Mouse (Mus musculus): ENCODE data around the gene Agk. TPM values are rescaled to one million over a fixed set of nuclear protein-coding genes. Genes with fewer than 3 reads are reported as not detected.

Gene Agk
- polyA plus RNA-seq, 1 experiment from 2014 or later: 38.5 TPM

GRCm38 (mm10) chr6:40413046-40413445, 88.1 kb downstream of the Agk start:
- no peak for ATAC-seq (replicated peaks; ENCODE audit: insufficient number of reproducible peaks, insufficient read depth, low FRiP score, low read depth)
- no peaks in the 10 kb centered on the region for H3K4me1 ChIP-seq (replicated peaks)
- no peaks in the 10 kb centered on the region for H3K27me3 ChIP-seq
- H3K9me3 ChIP-seq (replicated peaks): no peaks in the 10 kb centered on the region
- H3K9ac ChIP-seq: no peak overlapping the region
- H3K4me3 ChIP-seq: no peak overlapping the region
- H3K36me3 ChIP-seq: no peaks in the 10 kb centered on the region; the same call in 1 of the 2 replicates
- no peak overlapping the region for H3K4me2 ChIP-seq
- 79% methylated on average over 5 of the region's 5 CpGs for WGBS
- no peak overlapping the region for H3K27ac ChIP-seq

DNA sequence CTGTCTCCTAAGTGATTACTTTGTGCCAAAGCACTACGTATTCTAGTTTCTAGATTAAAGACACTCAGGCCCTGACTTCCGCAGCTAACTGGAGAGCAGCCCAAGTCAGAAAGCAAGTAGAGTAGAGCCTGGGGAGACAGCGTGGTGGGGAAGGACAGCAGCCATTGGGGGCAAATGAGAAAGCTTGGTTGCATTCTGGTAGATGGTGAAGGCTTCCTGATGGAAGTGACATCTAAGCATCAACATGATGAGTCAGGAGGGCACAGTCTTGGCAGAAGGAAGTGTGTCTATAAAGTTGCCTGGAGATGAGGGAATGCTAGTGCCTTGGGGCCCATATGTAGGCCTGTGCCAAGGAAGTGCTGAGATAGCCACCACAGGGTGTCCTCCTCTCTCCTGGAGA, 88.6 kb downstream of the Agk start:
- Histone ChIP-seq H3K36me3 (no peaks in the 10 kb centered on the region; the same call in 1 of the 2 replicates), H3K27me3 (no peaks in the 10 kb centered on the region), H3K27ac (no peak overlapping the region), H3K9ac (no peak overlapping the region), H3K4me2 (no peak overlapping the region), H3K9me3 (replicated peaks) (no peaks in the 10 kb centered on the region), H3K4me1 (replicated peaks) (no peaks in the 10 kb centered on the region), H3K4me3 (no peak overlapping the region)
- ATAC-seq (replicated peaks; ENCODE audit: insufficient number of reproducible peaks, insufficient read depth, low FRiP score, low read depth): no peak
- WGBS: 94% methylated on average over 3 of the region's 3 CpGs

DNA sequence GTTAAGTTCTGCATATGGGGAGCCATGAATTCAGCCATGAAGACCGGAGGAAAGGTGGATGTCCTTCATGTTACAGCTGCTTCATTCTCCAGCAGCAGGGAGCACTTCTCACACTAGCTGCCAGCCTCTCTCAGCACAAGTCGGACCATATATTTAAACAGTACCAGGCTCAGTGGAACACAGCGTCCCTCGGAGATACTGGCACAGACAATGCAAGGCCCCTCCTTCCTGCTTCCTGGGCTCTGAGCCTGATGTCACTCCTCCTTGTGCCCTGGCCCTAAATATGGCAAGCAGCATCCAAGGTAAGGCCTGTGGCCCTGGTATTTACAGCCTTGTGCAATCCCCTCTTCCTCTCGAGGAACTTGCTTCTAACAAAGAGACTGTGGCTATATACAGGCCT, 90.8 kb downstream of the Agk start:
- no peak for ATAC-seq (replicated peaks; ENCODE audit: insufficient number of reproducible peaks, insufficient read depth, low FRiP score, low read depth)
- H3K4me1 ChIP-seq (replicated peaks): no peaks in the 10 kb centered on the region
- H3K36me3 ChIP-seq: no peaks in the 10 kb centered on the region
- WGBS: 78% methylated on average over 5 of the region's 5 CpGs
- H3K9ac ChIP-seq: no peak overlapping the region
- no peaks in the 10 kb centered on the region for H3K27me3 ChIP-seq
- no peak overlapping the region for H3K27ac ChIP-seq
- no peak overlapping the region for H3K4me3 ChIP-seq
- no peak overlapping the region for H3K4me2 ChIP-seq
- no peaks in the 10 kb centered on the region for H3K9me3 ChIP-seq (replicated peaks)

- no peak for ATAC-seq (replicated peaks; ENCODE audit: insufficient number of reproducible peaks, insufficient read depth, low FRiP score, low read depth)
- no peak overlapping the region for H3K27ac ChIP-seq
- WGBS: 89% methylated on average over 4 of the region's 4 CpGs
- H3K36me3 ChIP-seq: no peaks in the 10 kb centered on the region
- no peak overlapping the region for H3K4me3 ChIP-seq
- H3K4me1 ChIP-seq (replicated peaks): no peaks in the 10 kb centered on the region
- H3K27me3 ChIP-seq: no peaks in the 10 kb centered on the region
- no peaks in the 10 kb centered on the region for H3K9me3 ChIP-seq (replicated peaks)
- H3K4me2 ChIP-seq: no peak overlapping the region
- H3K9ac ChIP-seq: no peak overlapping the region
Measured at GRCm38 (mm10) chr6:40418386-40418785, 93.4 kb downstream of the Agk start.

DNA sequence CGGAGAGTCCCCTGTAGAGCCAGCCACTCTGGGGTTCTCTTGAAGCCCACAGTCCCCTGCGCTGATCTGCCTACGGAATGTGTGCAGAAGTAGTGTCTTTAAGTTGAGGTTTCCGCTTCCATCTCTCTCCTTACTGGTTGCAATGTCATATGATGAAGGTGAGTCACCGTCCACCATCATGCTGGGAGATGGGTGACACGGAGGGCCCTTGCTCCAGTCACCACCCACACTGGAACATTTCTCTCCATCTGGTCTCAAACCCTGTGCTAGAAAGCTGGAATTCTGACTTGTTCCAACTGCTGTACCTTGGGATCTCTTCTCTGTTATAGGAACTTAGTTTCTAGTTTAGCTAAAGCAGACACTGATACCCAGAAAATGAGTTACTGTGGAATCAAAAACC, 96.1 kb downstream of the Agk start:
- H3K4me1 ChIP-seq (replicated peaks): no peaks in the 10 kb centered on the region
- H3K4me3 ChIP-seq: no peak overlapping the region
- no peak overlapping the region for H3K27ac ChIP-seq
- WGBS: 91% methylated on average over 6 of the region's 6 CpGs
- no peaks in the 10 kb centered on the region for H3K36me3 ChIP-seq
- H3K4me2 ChIP-seq: no peak overlapping the region
- no peaks in the 10 kb centered on the region for H3K9me3 ChIP-seq (replicated peaks)
- no peaks in the 10 kb centered on the region for H3K27me3 ChIP-seq
- no peak for ATAC-seq (replicated peaks; ENCODE audit: insufficient number of reproducible peaks, insufficient read depth, low FRiP score, low read depth)
- no peak overlapping the region for H3K9ac ChIP-seq

DNA sequence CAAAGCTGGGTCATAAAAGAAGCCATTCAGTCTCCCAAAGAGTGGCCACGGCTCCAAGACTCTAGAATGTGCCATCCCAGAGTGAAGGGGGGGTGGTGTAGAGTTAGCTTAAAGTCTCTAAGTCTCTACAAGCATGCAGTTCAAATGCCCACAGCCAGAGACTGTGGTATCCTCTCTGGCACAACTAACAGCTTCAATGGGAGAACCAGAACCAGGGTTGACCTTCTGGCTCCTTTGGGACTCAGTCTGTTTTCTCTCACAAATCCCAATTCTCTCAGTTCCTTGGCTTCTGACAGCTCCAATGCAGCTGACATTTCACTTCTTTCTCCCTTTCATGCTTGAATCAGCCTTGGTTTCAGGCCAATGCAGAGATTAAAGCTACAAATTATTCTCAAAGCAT, 98.0 kb downstream of the Agk start:
- Histone ChIP-seq H3K9me3 (replicated peaks) (no peaks in the 10 kb centered on the region), H3K36me3 (no peaks in the 10 kb centered on the region), H3K4me3 (no peak overlapping the region), H3K27ac (no peak overlapping the region), H3K27me3 (no peaks in the 10 kb centered on the region), H3K4me1 (replicated peaks) (no peaks in the 10 kb centered on the region), H3K4me2 (no peak overlapping the region), H3K9ac (no peak overlapping the region)
- whole genome bisulfite sequencing: 84% methylated on average over 1 of the region's 1 CpGs
- ATAC-seq (replicated peaks; ENCODE audit: insufficient number of reproducible peaks, insufficient read depth, low FRiP score, low read depth): no peak

DNA sequence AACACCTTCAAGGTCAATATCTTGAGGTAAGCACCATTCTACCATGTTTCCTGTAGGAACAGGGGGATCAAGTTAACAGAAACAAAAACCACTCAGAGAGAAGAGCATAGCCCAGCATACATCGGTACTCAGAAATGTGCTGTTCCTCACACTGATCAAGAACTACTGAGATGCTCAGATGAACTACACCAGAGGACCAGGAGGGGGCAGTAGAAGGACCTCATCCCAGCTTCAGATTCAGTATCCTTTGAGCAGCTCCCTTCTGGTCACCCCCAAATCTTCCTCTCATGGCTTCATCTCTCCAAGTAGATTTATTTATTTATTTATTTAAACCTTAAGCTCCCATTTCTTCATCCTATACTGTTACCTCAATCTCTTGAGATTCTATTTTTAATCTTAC, 98.8 kb downstream of the Agk start:
- 50% methylated on average over 1 of the region's 1 CpGs for WGBS
- Histone ChIP-seq H3K4me1 (replicated peaks) (no peaks in the 10 kb centered on the region), H3K4me2 (no peak overlapping the region), H3K4me3 (no peak overlapping the region), H3K27me3 (no peaks in the 10 kb centered on the region), H3K9ac (no peak overlapping the region), H3K9me3 (replicated peaks) (no peaks in the 10 kb centered on the region), H3K27ac (no peak overlapping the region), H3K36me3 (no peaks in the 10 kb centered on the region)
- no peak for ATAC-seq (replicated peaks; ENCODE audit: insufficient number of reproducible peaks, insufficient read depth, low FRiP score, low read depth)

DNA sequence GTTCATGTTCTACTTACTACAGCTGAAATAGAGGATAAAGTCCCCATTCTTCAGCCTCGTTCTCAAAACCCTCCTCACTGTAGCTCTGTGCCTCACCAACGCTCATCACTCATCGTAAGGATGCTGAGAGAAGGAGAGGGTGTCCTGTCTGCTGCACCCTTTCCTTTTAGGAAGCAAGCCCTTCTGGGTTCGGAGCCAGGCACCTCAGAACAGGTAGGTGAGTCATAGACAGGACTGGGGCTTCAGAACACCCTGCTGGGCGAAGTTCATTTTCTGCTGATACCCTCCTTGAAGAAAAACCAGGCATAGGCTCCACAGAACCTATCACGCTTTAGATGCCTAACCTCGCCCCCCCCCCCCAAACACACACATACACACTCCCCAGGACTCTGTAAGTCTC, 102.5 kb downstream of the Agk start:
- 82% methylated on average over 7 of the region's 7 CpGs for WGBS
- ATAC-seq (replicated peaks; ENCODE audit: insufficient number of reproducible peaks, insufficient read depth, low FRiP score, low read depth): no peak
- Histone ChIP-seq H3K9me3 (replicated peaks) (no peaks in the 10 kb centered on the region), H3K27ac (no peak overlapping the region), H3K27me3 (no peaks in the 10 kb centered on the region), H3K9ac (no peak overlapping the region), H3K4me2 (no peak overlapping the region), H3K4me1 (replicated peaks) (no peaks in the 10 kb centered on the region), H3K36me3 (no peaks in the 10 kb centered on the region), H3K4me3 (no peak overlapping the region)

DNA sequence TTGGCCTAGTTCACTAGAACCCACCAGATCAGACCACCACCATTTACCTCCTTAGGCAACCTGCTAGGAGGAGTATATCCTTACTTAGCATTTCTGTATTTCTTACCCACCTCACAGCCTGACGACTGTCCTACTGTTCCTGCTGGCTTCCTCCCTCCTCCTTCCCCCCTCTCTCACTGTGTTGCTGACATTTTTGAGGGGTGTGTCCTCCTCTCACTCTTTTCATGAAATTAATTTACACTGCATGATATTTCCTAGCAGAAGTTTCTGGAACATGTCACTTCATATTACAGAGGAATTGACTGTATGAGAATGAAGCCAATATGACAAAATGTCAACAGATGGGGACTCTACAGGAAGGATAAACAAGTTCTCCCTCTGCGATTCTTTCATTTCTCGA, 103.7 kb downstream of the Agk start:
- H3K4me3 ChIP-seq: no peak overlapping the region
- no peaks in the 10 kb centered on the region for H3K9me3 ChIP-seq (replicated peaks)
- no peak overlapping the region for H3K27ac ChIP-seq
- WGBS: 68% methylated on average over 3 of the region's 3 CpGs
- no peaks in the 10 kb centered on the region for H3K4me1 ChIP-seq (replicated peaks)
- H3K4me2 ChIP-seq: no peak overlapping the region
- no peak overlapping the region for H3K9ac ChIP-seq
- no peaks in the 10 kb centered on the region for H3K36me3 ChIP-seq
- H3K27me3 ChIP-seq: no peaks in the 10 kb centered on the region
- no peak for ATAC-seq (replicated peaks; ENCODE audit: insufficient number of reproducible peaks, insufficient read depth, low FRiP score, low read depth)

GRCm38 (mm10) chr6:40429521-40429931, 104.6 kb downstream of the Agk start:
- Histone ChIP-seq H3K27ac (no peak overlapping the region), H3K4me3 (no peak overlapping the region)

GRCm38 (mm10) chr6:40430251-40430650, 105.3 kb downstream of the Agk start:
- ATAC-seq (replicated peaks; ENCODE audit: insufficient number of reproducible peaks, insufficient read depth, low FRiP score, low read depth): no peak
- no peak overlapping the region for H3K4me3 ChIP-seq
- no peak overlapping the region for H3K27ac ChIP-seq
- peaks cover 5% of the 10 kb centered on the region; the same call in 1 of the 2 replicates for H3K4me1 ChIP-seq (replicated peaks)
- 0 out of 2 replicates have a peak, but pooled peaks cover 6% of the 10 kb centered on the region for H3K27me3 ChIP-seq
- no peak overlapping the region for H3K9ac ChIP-seq
- H3K9me3 ChIP-seq (replicated peaks): no peaks in the 10 kb centered on the region
- H3K36me3 ChIP-seq: no peaks in the 10 kb centered on the region
- no peak overlapping the region for H3K4me2 ChIP-seq
- WGBS: 78% methylated on average over 3 of the region's 3 CpGs

More at GRCm38 (mm10) chr6:40429521-40429931, 104.6 kb downstream of the Agk start:
- Histone ChIP-seq H3K9ac (no peak overlapping the region), H3K9me3 (replicated peaks) (no peaks in the 10 kb centered on the region), H3K4me2 (no peak overlapping the region), H3K27me3 (0 out of 2 replicates have a peak, but pooled peaks cover under 1% of the 10 kb centered on the region), H3K4me1 (replicated peaks) (no peaks in the 10 kb centered on the region), H3K36me3 (no peaks in the 10 kb centered on the region)
- no peak for ATAC-seq (replicated peaks; ENCODE audit: insufficient number of reproducible peaks, insufficient read depth, low FRiP score, low read depth)
- WGBS: 72% methylated on average over 4 of the region's 4 CpGs

- 0 out of 2 replicates have a peak, but pooled peaks cover 6% of the 10 kb centered on the region for H3K27me3 ChIP-seq
- H3K27ac ChIP-seq: no peak overlapping the region
- H3K4me2 ChIP-seq: no peak overlapping the region
- no peak overlapping the region for H3K9ac ChIP-seq
- H3K4me1 ChIP-seq (replicated peaks): peaks cover 5% of the 10 kb centered on the region; the same call in 1 of the 2 replicates
- no peak overlapping the region for H3K4me3 ChIP-seq
- WGBS: 66% methylated on average over 3 of the region's 3 CpGs
- H3K36me3 ChIP-seq: no peaks in the 10 kb centered on the region
- H3K9me3 ChIP-seq (replicated peaks): no peaks in the 10 kb centered on the region
- ATAC-seq (replicated peaks; ENCODE audit: insufficient number of reproducible peaks, insufficient read depth, low FRiP score, low read depth): no peak
Measured at GRCm38 (mm10) chr6:40430878-40431277, 105.9 kb downstream of the Agk start.

Measured in heart, embryonic 15.5 days (tissue).